8 mouse cellular contexts compared by ENCODE assay signal in genomic region chr12:38780006-38780954, GRCm38 (mm10). TPM values are rescaled to one million over a fixed set of nuclear protein-coding genes. Genes with fewer than 3 reads are reported as not detected.
DNase-seq lines count a peak whose midpoint lies in the region; ATAC-seq and TF ChIP-seq lines count a peak whose summit lies in the region.

No protein-coding gene starts in this region.

- H3K27ac ChIP-seq in hindbrain, embryonic 14.5 days, result peak overlapping the region; percentile 76
- H3K27ac ChIP-seq in left cerebral cortex, adult 2 months, result peak overlapping the region; percentile 96

- peak overlapping the region; percentile 56 for H3K4me3 ChIP-seq in hindbrain, embryonic 14.5 days (replicated peaks; ENCODE audit: low read length)
- peak overlapping the region; percentile 92 for H3K4me3 ChIP-seq in left cerebral cortex, adult 2 months

- intact Hi-C loops in left cerebral cortex, adult 2 months (cut with DNase I), result loop anchor here (2.0 kb wide), 1 partner anchor 713 kb away; no protein-coding TSS in a partner anchor

- no peaks in the 10 kb centered on the region; the same call in 1 of the 2 replicates for H3K27me3 ChIP-seq in hindbrain, embryonic 14.5 days (ENCODE audit: control insufficient read depth, insufficient read depth, low read length)

- peak overlapping the region; percentile 79 for H3K4me2 ChIP-seq in hindbrain, embryonic 14.5 days (replicated peaks)

- peak; percentile 83 to 96 for DNase-seq in adrenal gland, adult (ENCODE audit: inconsistent age in 2 of 2, low spot score in 1 of 2)
- DNase-seq in cerebellum, postnatal 25 days, result peak; percentile 75 to 80
- DNase-seq in gastrocnemius, adult 18-20 months (ENCODE audit: low spot score), result peak; percentile 67
- peak; percentile 64 for DNase-seq in hindbrain, embryonic 14.5 days (ENCODE audit: low spot score)
- peak; percentile 54 to 56 for DNase-seq in left cerebral cortex, adult 2 months (ENCODE audit: extremely low spot score in 1 of 2, low spot score in 2 of 2)
- DNase-seq in lung, postnatal 4 days, result peak; percentile 76 to 81
- DNase-seq in right cerebral cortex, adult 18-20 months, result peak; percentile 70
- no peak for DNase-seq in c-Kit-positive CD71-positive TER-119-positive erythroid progenitor cells, embryonic 14.5 days (ENCODE audit: low spot score)

- H3K36me3 ChIP-seq in hindbrain, embryonic 14.5 days (replicated peaks; ENCODE audit: control insufficient read depth, insufficient read depth), result no peaks in the 10 kb centered on the region

- under 1% methylated on average over 33 of the region's 33 CpGs for WGBS in hindbrain, embryonic 14.5 days

- peak; percentile 44 for ATAC-seq in hindbrain, embryonic 14.5 days (ENCODE audit: low FRiP score)

- peak; percentile 50 for TF ChIP-seq CTCF in left cerebral cortex, adult 2 months (IDR thresholded peaks at IDR 0.05)

- H3K9ac ChIP-seq in hindbrain, embryonic 14.5 days, result peak overlapping the region; percentile 63

- H3K4me1 ChIP-seq in hindbrain, embryonic 14.5 days (replicated peaks; ENCODE audit: control insufficient read depth, insufficient read depth, low read length), result no peaks in the 10 kb centered on the region

- H3K9me3 ChIP-seq in hindbrain, embryonic 14.5 days (ENCODE audit: control insufficient read depth, low read length), result no peaks in the 10 kb centered on the region

RNA-seq across cellular contexts. Expression of gene Etv1, which starts 1.1 kb away (rescaled TPM):
- total RNA-seq in gastrocnemius, adult 18-20 months (2021), result 1 to 10 TPM; 4.8 to 6.7 TPM
- 22.3 and 29.6 TPM in 2 replicates for polyA plus RNA-seq in hindbrain, embryonic 14.5 days (2014; fragmentation: Nextera tagmentation; extraction: Ambion mirVana)
- 10 to 100 TPM; 59.2 to 64.6 TPM for total RNA-seq in left cerebral cortex, adult 2 months (2021)

Comparison
In these comparisons a context has a peak if more than half of its experiments do, and no peak if none do; other contexts are left out.
1. RNA of gene Etv1, which starts 1.1 kb away (total RNA-seq): 59.2 to 64.6 TPM in left cerebral cortex, adult 2 months; 4.8 to 6.7 TPM in gastrocnemius, adult 18-20 months; every median in the first group is over 4 times any median in the second.